25 mouse cellular contexts compared by ENCODE assay signal in genomic region chr6:92697807-92698206, GRCm38 (mm10). TPM values are rescaled to one million over a fixed set of nuclear protein-coding genes. Genes with fewer than 3 reads are reported as not detected.
DNase-seq lines count a peak whose midpoint lies in the region; ATAC-seq and TF ChIP-seq lines count a peak whose summit lies in the region.
"Had no signal": no experiment of that assay in that cellular context is flagged by ENCODE, and none has a peak within 500 bp of the region (broad histone marks: within the 10 kb centered on the region; RNA-seq: fewer than 3 reads in every experiment).

No protein-coding gene starts in this region.

- no peaks in the 10 kb centered on the region for H3K27me3 ChIP-seq in kidney, embryonic 14.5 days (ENCODE audit: control insufficient read depth, insufficient read depth, low read length)
- H3K27me3 ChIP-seq in stomach, postnatal 0 days (ENCODE audit: control insufficient read depth, insufficient read depth, low read length): no peaks in the 10 kb centered on the region
- H3K27me3 ChIP-seq: embryonic facial prominence, embryonic 15.5 days; heart, embryonic 15.5 days; hindbrain, embryonic 12.5 days; limb, embryonic 12.5 days; liver, embryonic 15.5 days; midbrain, embryonic 15.5 days; neural tube, embryonic 15.5 days had no signal

- H3K36me3 ChIP-seq in kidney, embryonic 14.5 days (ENCODE audit: control insufficient read depth, insufficient read depth, low read length): no peaks in the 10 kb centered on the region
- no peaks in the 10 kb centered on the region for H3K36me3 ChIP-seq in stomach, postnatal 0 days (ENCODE audit: control insufficient read depth, insufficient read depth, low read length)
- H3K36me3 ChIP-seq: embryonic facial prominence, embryonic 15.5 days; forebrain, embryonic 12.5 days; heart, embryonic 10.5 days; heart, embryonic 15.5 days; hindbrain, embryonic 12.5 days; liver, embryonic 15.5 days; midbrain, embryonic 10.5 days; midbrain, embryonic 15.5 days; neural tube, embryonic 15.5 days had no signal

- H3K4me2 ChIP-seq in kidney, embryonic 14.5 days (replicated peaks; ENCODE audit: low read depth, low read length): no peak overlapping the region
- no peak overlapping the region for H3K4me2 ChIP-seq in stomach, postnatal 0 days (replicated peaks; ENCODE audit: low read depth)
- H3K4me2 ChIP-seq: embryonic facial prominence, embryonic 15.5 days; forebrain, embryonic 12.5 days; heart, embryonic 15.5 days; hindbrain, embryonic 12.5 days; limb, embryonic 12.5 days; liver, embryonic 15.5 days; lung, embryonic 14.5 days; midbrain, embryonic 15.5 days; neural tube, embryonic 15.5 days had no signal

- H3K9ac ChIP-seq in kidney, embryonic 14.5 days (ENCODE audit: low read depth, low read length): no peak overlapping the region
- H3K9ac ChIP-seq in stomach, postnatal 0 days (ENCODE audit: low read length): no peak overlapping the region
- H3K9ac ChIP-seq: embryonic facial prominence, embryonic 15.5 days; forebrain, embryonic 12.5 days; heart, embryonic 15.5 days; hindbrain, embryonic 12.5 days; limb, embryonic 12.5 days; liver, embryonic 15.5 days; lung, embryonic 14.5 days; midbrain, embryonic 15.5 days; neural tube, embryonic 15.5 days had no signal

- H3K9me3 ChIP-seq in kidney, embryonic 14.5 days (ENCODE audit: control insufficient read depth, low read length): no peaks in the 10 kb centered on the region
- H3K9me3 ChIP-seq in stomach, postnatal 0 days (ENCODE audit: control insufficient read depth, low read length): no peaks in the 10 kb centered on the region
- H3K9me3 ChIP-seq: embryonic facial prominence, embryonic 15.5 days; forebrain, embryonic 12.5 days; heart, embryonic 10.5 days; heart, embryonic 15.5 days; hindbrain, embryonic 12.5 days; limb, embryonic 12.5 days; liver, embryonic 15.5 days; midbrain, embryonic 10.5 days; midbrain, embryonic 15.5 days; neural tube, embryonic 15.5 days had no signal

- WGBS in kidney, embryonic 14.5 days: 37% methylated on average over 5 of the region's 5 CpGs
- 89% methylated on average over 5 of the region's 5 CpGs for WGBS in stomach, postnatal 0 days

- TF ChIP-seq EP300 in stomach, postnatal 0 days (optimal IDR thresholded peaks at IDR 0.05): no peak

- DNase-seq in kidney, adult 11 months: peak; percentile 43
- DNase-seq in kidney, adult 8-10 months: peak; percentile 28 to 41
- peak; percentile 33 for DNase-seq in kidney, postnatal 10 days
- peak; percentile 8 for DNase-seq in yolk sac, embryonic 10.5 days (ENCODE audit: low spot score)
- no peak for DNase-seq in right cerebral cortex, adult 2 months (ENCODE audit: low spot score in 2 of 2)
- no peak for DNase-seq in adrenal gland, adult 8-10 months
- DNase-seq in stomach, postnatal 0 days (ENCODE audit: low spot score): no peak
- DNase-seq: adrenal gland, postnatal 36 days; cerebellum, adult 2 months; cerebellum, postnatal 14 days; gastrocnemius, postnatal 25 days; heart, adult 11 months; lung, embryonic 14.5 days had no signal

- TF ChIP-seq CTCF in stomach, postnatal 0 days (IDR thresholded peaks at IDR 0.05; ENCODE audit: low read depth): no peak

- H3K4me3 ChIP-seq in kidney, embryonic 14.5 days (ENCODE audit: low read length): no peak overlapping the region
- no peak overlapping the region for H3K4me3 ChIP-seq in stomach, postnatal 0 days (ENCODE audit: low read depth, low read length)
- H3K4me3 ChIP-seq: embryonic facial prominence, embryonic 15.5 days; forebrain, embryonic 12.5 days; heart, embryonic 10.5 days; heart, embryonic 15.5 days; hindbrain, embryonic 12.5 days; left cerebral cortex, adult 2 months; limb, embryonic 12.5 days; liver, embryonic 15.5 days; midbrain, embryonic 10.5 days; midbrain, embryonic 15.5 days; neural tube, embryonic 15.5 days had no signal

- peaks cover 9% of the 10 kb centered on the region; the same call in 1 of the 2 replicates for H3K4me1 ChIP-seq in kidney, embryonic 14.5 days (ENCODE audit: control insufficient read depth, insufficient read depth, low read length)
- H3K4me1 ChIP-seq in stomach, postnatal 0 days (replicated peaks; ENCODE audit: control insufficient read depth, insufficient read depth): no peaks in the 10 kb centered on the region
- H3K4me1 ChIP-seq: embryonic facial prominence, embryonic 15.5 days; heart, embryonic 10.5 days; heart, embryonic 15.5 days; liver, embryonic 15.5 days; midbrain, embryonic 15.5 days had no signal

- no peak for ATAC-seq in kidney, embryonic 14.5 days (ENCODE audit: low FRiP score, low TSS enrichment)
- ATAC-seq in stomach, postnatal 0 days (ENCODE audit: low FRiP score, low TSS enrichment): no peak
- ATAC-seq: midbrain, embryonic 15.5 days had no signal

- H3K27ac ChIP-seq in kidney, embryonic 14.5 days (ENCODE audit: low read depth, low read length): no peak overlapping the region
- no peak overlapping the region for H3K27ac ChIP-seq in stomach, postnatal 0 days (replicated peaks)
- H3K27ac ChIP-seq: embryonic facial prominence, embryonic 15.5 days; forebrain, embryonic 12.5 days; heart, embryonic 10.5 days; heart, embryonic 15.5 days; hindbrain, embryonic 12.5 days; left cerebral cortex, adult 2 months; limb, embryonic 12.5 days; liver, embryonic 15.5 days; midbrain, embryonic 10.5 days; midbrain, embryonic 15.5 days; neural tube, embryonic 15.5 days had no signal

RNA-seq across cellular contexts. Expression of gene Prickle2, which starts 8.1 kb away (rescaled TPM):
- 5.8 and 7.4 TPM in 2 replicates for polyA plus RNA-seq in kidney, embryonic 14.5 days (2014; fragmentation: Nextera tagmentation; extraction: Ambion mirVana)
- 10 to 100 TPM; 10.7 to 14.3 (median 12.0) TPM for total RNA-seq in adrenal gland, adult 8-10 months (2022)
- polyA plus RNA-seq in stomach, postnatal 0 days (2015; fragmentation: Nextera tagmentation; extraction: Ambion mirVana): 2.3 and 2.9 TPM in 2 replicates

Comparison
In these comparisons a context has a peak if more than half of its experiments do, and no peak if none do; other contexts are left out.
1. DNase-seq: peak in kidney, adult 11 months (single experiment), kidney, adult 8-10 months (2 of 2), kidney, postnatal 10 days (single experiment) and yolk sac, embryonic 10.5 days (single experiment); none in right cerebral cortex, adult 2 months (0 of 2), adrenal gland, adult 8-10 months (single experiment) and stomach, postnatal 0 days (single experiment).